Mouse (Mus musculus) kidney, postnatal 0 days (tissue): Measurements from ENCODE around the gene Ankrd66. TPM values are rescaled to one million over a fixed set of nuclear protein-coding genes. Genes with fewer than 3 reads are reported as not detected.
"Not testable (repeated sequence)": the region's sequence is repeated elsewhere in the genome, so short reads cannot be mapped to it uniquely, and the experiment has no call there.

ENCODE experiments used
- ATAC-seq: fragments of 200-750 bp; cut with Nextera tagmentation; replicated peaks from 2 replicates; pipeline ENCODE4 v1.8.0; 2017; ENCODE audit warnings: low read depth, moderate number of reproducible peaks, moderate TSS enrichment, moderate library complexity; ENCODE audit not compliant: low FRiP score
- DNase-seq: peaks from one replicate; pipeline ENCODE4 v3.0.0-alpha.2; 2016; ENCODE audit warnings: low spot score
- H3K27ac ChIP-seq: fragments of 300-500 bp; sonication (generic); 2 replicates; pipeline ENCODE4 v1.5.1; 2014; ENCODE audit warnings: mild to moderate bottlenecking
- H3K27me3 ChIP-seq: fragments of 300-500 bp; sonication (generic); 2 replicates; pipeline ENCODE4 v1.6.1; 2014; ENCODE audit warnings: low read length, mixed read lengths; ENCODE audit not compliant: insufficient read depth
- H3K36me3 ChIP-seq: fragments of 300-500 bp; sonication (generic); 2 replicates; pipeline ENCODE4 v1.6.1; 2014; ENCODE audit warnings: low read length, mixed read lengths; ENCODE audit not compliant: insufficient read depth
- H3K4me1 ChIP-seq: fragments of 300-500 bp; sonication (generic); replicated peaks from 2 replicates; pipeline ENCODE4 v1.6.1; 2014; ENCODE audit warnings: antibody characterized with exemption, low read length, mixed read lengths; ENCODE audit not compliant: insufficient read depth
- H3K4me2 ChIP-seq: fragments of 300-500 bp; sonication (generic); 2 replicates; pipeline ENCODE4 v1.6.1; 2014; ENCODE audit warnings: mild to moderate bottlenecking, low read length, moderate library complexity, mixed read lengths
- H3K4me3 ChIP-seq: fragments of 300-500 bp; sonication (generic); replicated peaks from 2 replicates; pipeline ENCODE4 v1.5.1; 2014; ENCODE audit warnings: low read depth, low read length
- H3K9ac ChIP-seq: fragments of 300-500 bp; sonication (generic); 2 replicates; pipeline ENCODE4 v1.6.1; 2014; ENCODE audit warnings: low read depth, low read length
- H3K9me3 ChIP-seq: fragments of 300-500 bp; sonication (generic); replicated peaks from 2 replicates; pipeline ENCODE4 v1.6.1; 2016; ENCODE audit warnings: low read length, inconsistent platforms, mixed read lengths
- CTCF ChIP-seq: IDR thresholded peaks from 2 replicates; pipeline ENCODE4 v1.5.1; 2016; ENCODE audit warnings: antibody characterized with exemption, low read depth, mild to moderate bottlenecking, moderate library complexity
- WGBS: fragments of 180-500 bp; shearing (Covaris S2); extraction: QIAGEN DNeasy Blood & Tissue Kit; methylation state at CpG from one replicate; pipeline ENCODE4 v1.1.7; 2014; 5-methylcytosine and 5-hydroxymethylcytosine counted together
- polyA plus RNA-seq: library from polyadenylated mRNA; unstranded; fragments of >200 nt; fragmentation: Nextera tagmentation; extraction: Ambion mirVana; gene quantifications from 2 replicates; pipeline ENCODE4 v1.2.1, GENCODE M21; 2015

Ankrd66 gene
- polyA plus RNA-seq, 1 experiment from 2014 or later = 0.46 TPM

DNA sequence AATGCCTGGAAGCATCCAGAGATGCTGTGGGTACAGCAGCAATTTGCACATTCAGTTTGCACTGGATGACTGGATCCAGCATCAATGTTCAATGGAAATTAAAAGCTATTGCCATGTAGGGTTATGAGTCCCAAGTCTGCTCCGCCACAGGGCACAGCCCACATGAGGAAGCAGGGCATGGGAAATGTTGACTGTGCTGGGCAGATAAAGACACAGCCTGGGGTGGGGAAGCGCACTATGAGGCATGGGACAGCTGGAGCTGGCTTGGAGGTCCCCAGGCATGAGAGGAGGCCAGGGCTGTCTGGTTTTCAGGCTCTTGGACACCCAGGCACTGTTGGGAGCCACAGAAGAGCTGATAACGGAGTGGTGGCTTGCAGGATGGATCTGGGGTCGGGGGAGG, 601 bp upstream of the Ankrd66 start:
- ATAC-seq = no peak
- no peak overlapping the region for H3K27ac ChIP-seq
- no peak for DNase-seq
- H3K4me3 ChIP-seq = no peak overlapping the region
- WGBS = 79% methylated on average over 4 of the region's 4 CpGs
- H3K9me3 ChIP-seq = no peaks in the 10 kb centered on the region
- no peaks in the 10 kb centered on the region for H3K27me3 ChIP-seq
- no peak overlapping the region for H3K9ac ChIP-seq
- TF ChIP-seq CTCF = no peak
- no peaks in the 10 kb centered on the region for H3K4me1 ChIP-seq
- no peaks in the 10 kb centered on the region for H3K36me3 ChIP-seq
- H3K4me2 ChIP-seq = no peak overlapping the region

DNA sequence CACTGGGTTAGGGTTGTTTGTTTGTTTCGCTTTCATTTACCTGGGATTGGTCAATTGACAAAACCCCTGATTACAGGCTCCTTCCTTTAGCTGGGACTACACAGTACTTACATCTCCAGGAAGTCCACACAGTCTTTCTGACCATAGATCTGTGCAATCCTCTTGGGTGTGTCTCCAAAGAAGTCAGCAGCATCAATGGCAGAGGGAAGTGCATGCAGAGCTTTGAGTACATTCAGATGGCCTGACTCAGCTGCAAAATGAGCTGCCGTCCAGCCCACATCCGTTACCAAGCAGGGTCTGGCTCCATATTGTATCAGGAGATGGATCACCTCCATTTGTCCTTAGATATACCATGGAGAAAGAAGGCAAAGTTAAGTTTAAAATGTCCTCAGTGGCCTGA, 4.7 kb downstream of the Ankrd66 start:
- H3K4me3 ChIP-seq = no peak overlapping the region
- H3K27me3 ChIP-seq = no peaks in the 10 kb centered on the region
- DNase-seq (no peak), ATAC-seq (no peak)
- TF ChIP-seq CTCF = no peak
- H3K4me2 ChIP-seq = no peak overlapping the region
- 93% methylated on average over 3 of the region's 3 CpGs for WGBS
- H3K27ac ChIP-seq = no peak overlapping the region
- H3K4me1 ChIP-seq = 0 out of 2 replicates have a peak, but pooled peaks cover 5% of the 10 kb centered on the region
- H3K9me3 ChIP-seq = no peaks in the 10 kb centered on the region
- no peak overlapping the region for H3K9ac ChIP-seq
- H3K36me3 ChIP-seq = no peaks in the 10 kb centered on the region

DNA sequence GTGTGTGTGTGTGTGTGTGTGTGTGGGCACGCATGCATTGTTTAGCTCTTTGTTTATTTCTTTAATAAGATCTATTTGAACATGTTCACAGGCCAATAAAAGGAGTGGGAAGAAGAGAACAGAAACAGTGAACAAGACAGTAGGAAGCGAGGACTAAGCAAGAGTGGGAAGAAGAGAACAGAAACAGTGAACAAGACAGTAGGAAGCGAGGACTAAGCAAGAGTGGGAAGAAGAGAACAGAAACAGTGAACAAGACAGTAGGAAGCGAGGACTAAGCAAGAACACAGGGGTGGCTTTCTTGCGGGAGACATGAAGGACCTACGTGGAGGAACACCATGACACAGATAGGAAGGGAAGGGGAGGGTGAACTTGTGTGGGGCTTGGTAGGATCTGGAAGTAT, 6.6 kb downstream of the Ankrd66 start:
- H3K9me3 ChIP-seq, DNase-seq, H3K36me3 ChIP-seq, H3K27me3 ChIP-seq, ATAC-seq, H3K4me3 ChIP-seq, H3K27ac ChIP-seq, H3K4me1 ChIP-seq, H3K4me2 ChIP-seq, H3K9ac ChIP-seq: not testable (repeated sequence)
- 88% methylated on average over 6 of the region's 6 CpGs for WGBS

DNA sequence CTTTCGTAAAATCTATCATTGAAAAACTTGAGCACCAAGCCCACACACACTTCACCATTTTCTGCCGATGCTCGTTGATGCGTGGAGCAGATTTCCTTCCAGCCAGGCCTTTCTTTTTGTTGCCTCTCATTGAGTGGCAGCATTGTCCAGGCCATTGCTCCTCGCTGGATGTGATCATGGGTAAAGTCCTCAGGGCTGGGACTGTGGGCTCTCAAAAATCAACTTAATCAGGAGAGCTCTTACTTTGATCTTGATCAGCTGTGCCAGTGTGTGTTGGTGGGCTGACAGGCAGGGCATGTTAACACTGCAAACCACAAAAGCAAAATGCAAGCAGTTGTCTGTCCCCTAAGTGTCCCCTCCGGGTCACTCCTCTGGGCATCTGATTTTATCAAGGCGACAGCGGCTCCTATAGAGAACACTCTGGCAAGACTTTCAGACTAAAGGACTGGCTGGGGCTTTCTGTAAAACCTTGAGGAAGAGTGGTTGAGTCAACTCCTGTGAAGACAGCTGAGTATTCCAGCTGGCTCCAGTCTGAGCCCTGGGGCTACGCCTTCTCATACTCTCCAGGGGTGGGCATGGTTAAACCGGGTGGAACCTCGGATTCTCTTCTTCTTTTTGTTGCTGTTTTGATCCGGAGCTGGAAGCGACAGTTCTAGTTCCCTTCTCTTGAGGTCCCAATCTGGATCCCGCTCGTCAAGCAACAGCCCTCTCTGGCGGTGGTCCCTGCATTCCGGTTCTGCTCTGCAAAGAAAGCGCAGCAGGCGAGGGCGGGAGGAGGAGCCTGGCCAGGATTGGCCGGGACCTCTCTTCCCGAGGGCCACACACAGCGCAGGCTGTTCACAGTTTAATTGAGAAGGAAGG, 8.8 kb downstream of the Ankrd66 start:
- H3K9me3 ChIP-seq = no peaks in the 10 kb centered on the region
- H3K9ac ChIP-seq = peak overlapping the region; percentile 43; the same call in 1 of the 2 replicates
- no peaks in the 10 kb centered on the region for H3K36me3 ChIP-seq
- no peaks in the 10 kb centered on the region for H3K27me3 ChIP-seq
- peak overlapping the region; percentile 52 for H3K4me2 ChIP-seq
- H3K4me3 ChIP-seq = peak overlapping the region; percentile 21
- DNase-seq (peak; percentile 94), ATAC-seq (peak; percentile 92)
- 15% methylated on average over 23 of the region's 23 CpGs for WGBS
- TF ChIP-seq CTCF = peak; percentile 60
- 0 out of 2 replicates have a peak, but pooled peaks cover 5% of the 10 kb centered on the region for H3K4me1 ChIP-seq
- peak overlapping the region; percentile 80 for H3K27ac ChIP-seq

DNA sequence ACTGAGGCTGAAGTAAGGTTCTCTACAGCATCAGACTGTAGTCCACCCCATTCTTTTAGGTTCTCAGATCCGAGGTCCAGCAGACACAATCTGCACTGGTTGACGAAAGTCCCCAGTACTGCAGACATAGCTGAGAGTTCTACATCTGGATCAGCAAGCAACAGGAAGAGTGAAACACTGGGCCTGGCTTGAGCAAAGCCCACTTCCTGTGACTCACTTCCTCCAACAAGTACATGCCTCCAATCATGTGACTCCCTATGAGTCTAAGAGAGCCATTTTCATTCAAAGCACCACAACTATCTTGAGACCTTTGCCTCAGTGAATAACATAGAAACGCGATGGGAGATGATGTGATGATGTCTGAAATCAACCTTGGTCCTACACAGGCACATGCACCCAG, 12.2 kb downstream of the Ankrd66 start:
- Histone ChIP-seq H3K4me3 (no peak overlapping the region), H3K27me3 (no peaks in the 10 kb centered on the region), H3K36me3 (no peaks in the 10 kb centered on the region), H3K9me3 (no peaks in the 10 kb centered on the region), H3K4me2 (no peak overlapping the region), H3K4me1 (0 out of 2 replicates have a peak, but pooled peaks cover 5% of the 10 kb centered on the region), H3K9ac (no peak overlapping the region), H3K27ac (no peak overlapping the region)
- ATAC-seq = no peak
- WGBS = 92% methylated on average over 4 of the region's 4 CpGs
- DNase-seq = no peak
- TF ChIP-seq CTCF = no peak

DNA sequence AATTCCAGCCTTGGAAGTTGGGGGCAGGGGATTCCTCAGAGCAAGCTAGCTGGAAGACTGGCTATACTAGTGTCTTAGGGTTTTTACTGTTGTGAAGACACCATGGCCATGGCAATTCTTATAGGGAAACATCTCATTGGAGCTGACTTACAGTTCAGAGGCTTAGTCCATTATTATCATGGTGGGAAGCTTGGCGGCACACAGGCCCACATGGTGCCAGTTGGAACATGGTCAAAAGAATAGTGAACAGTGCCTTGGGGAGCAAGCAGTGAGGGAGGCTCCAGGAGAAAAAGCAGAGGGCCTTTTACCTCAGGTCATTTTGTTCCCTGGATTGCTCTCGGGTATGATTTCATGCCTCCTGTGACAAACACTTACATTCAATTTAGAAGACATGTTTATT, 12.9 kb downstream of the Ankrd66 start:
- H3K27me3 ChIP-seq = no peaks in the 10 kb centered on the region
- H3K4me1 ChIP-seq = 0 out of 2 replicates have a peak, but pooled peaks cover 5% of the 10 kb centered on the region
- 89% methylated on average over 2 of the region's 2 CpGs for WGBS
- ATAC-seq (no peak), DNase-seq (no peak)
- no peak overlapping the region for H3K27ac ChIP-seq
- no peaks in the 10 kb centered on the region for H3K36me3 ChIP-seq
- H3K9me3 ChIP-seq = no peaks in the 10 kb centered on the region
- H3K4me2 ChIP-seq = no peak overlapping the region
- H3K4me3 ChIP-seq = no peak overlapping the region
- TF ChIP-seq CTCF = no peak
- H3K9ac ChIP-seq = no peak overlapping the region
